Mouse (Mus musculus): ENCODE measurements around the gene Plekhm1.

Gene Plekhm1

DNA sequence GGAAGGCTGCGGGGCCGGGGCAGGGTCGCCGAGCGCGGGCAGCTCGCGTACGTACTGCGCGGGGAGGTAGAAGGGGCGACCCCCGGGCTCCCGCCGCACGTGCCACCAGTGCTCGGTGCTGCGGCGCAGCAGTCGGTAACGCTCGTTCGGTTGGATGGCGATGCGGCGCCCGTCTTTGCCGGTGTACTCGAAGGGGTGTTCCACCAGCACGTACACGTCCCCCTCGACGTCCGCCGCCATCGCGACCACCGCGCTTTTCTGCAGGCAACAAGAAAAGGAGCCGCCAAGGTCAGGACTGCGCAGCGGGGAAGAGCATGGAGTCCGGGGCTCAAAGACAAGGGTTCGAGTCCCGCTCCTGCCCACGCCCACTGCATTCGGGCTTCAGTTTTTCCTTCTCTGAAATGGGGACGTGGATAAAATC is 51.8 kb downstream of the Plekhm1 start:
- peak; percentile 39 for DNase-seq (ENCODE audit: low read depth)

DNA sequence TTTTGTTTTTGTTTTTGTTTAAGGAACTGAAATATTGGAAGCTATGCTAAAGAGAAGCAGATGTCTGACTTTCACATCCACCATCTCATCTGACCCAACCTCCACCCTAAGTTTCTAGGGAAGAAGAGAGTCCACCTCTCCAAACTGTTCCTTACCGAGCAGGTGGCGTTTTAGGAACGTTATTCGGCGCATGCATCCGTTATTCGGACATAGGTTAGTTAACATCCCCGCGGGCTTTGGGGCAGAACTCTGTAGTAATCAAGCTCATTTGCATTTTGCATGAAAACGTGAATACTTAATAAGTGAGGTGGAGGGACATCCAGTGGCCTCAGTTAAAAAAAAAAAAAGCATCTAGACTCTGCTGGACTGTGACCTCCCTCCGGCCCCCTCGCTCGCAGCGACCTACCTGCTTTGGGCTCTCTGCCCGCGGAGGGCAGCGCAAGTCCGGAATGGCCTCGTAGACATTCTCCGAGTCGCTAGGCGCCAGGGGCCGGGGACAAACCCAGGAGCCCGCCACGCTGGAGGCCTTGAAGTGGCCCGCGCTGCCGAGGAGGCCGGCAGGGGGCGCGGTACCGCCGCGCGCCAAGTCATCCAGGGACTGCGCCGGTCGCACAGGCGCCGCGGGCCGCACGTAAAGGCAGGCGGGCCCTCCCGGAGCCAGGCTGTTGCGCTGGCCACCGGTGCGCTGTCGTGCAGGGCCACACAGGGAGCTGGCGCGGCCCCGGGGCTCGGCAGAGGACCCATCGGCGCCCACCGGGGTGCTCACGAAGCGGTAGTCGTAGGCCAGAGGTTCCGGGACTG is 52.4 kb downstream of the Plekhm1 start:
- peak; percentile 90 for DNase-seq (ENCODE audit: low read depth)

- peak; percentile 88 for DNase-seq (ENCODE audit: low read depth)
These were observed 53.4 kb downstream of the Plekhm1 start for GRCm38 (mm10) chr11:103359122-103359521.

- no peak for DNase-seq (ENCODE audit: low read depth)
These were observed 54.2 kb downstream of the Plekhm1 start for GRCm38 (mm10) chr11:103358316-103358715.

- DNase-seq (ENCODE audit: low read depth) = no peak
These were observed 54.8 kb downstream of the Plekhm1 start for GRCm38 (mm10) chr11:103357710-103358109.

DNA sequence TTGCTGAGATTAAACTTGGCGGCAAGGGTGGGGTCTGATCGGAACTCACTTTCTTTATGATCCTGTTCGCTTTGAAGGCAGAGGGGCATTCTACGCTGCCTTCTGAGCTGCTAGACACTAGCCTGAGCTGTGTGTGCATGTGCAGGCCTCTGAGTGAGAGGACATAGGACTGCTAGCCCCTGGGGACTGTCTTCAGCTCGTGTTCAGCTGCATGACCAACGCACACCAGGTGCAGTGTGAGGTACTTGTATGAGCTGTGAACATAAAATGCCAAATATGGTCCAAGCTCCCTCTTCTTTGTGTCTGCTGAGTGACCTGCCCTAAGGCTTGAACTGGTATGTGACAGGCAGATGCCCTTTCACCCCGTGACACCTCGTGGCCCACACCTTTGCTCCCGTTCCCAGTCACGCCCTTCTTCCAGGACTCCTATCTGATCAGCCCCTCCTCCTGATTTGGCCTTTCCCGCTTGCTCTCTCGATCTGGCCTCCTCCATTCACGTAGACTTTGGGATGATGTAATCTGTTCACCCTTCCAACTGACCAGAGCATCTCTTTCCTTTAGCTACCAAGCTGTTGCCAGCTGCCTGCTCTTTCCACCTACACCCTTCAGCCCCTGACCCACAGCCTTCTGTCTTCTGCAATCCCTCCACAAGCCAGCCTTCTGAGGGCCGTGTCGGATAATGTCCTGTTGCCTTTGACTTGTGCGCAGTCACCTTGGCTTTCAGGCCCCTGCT is 55.4 kb downstream of the Plekhm1 start:
- DNase-seq (ENCODE audit: low read depth) = no peak

DNA sequence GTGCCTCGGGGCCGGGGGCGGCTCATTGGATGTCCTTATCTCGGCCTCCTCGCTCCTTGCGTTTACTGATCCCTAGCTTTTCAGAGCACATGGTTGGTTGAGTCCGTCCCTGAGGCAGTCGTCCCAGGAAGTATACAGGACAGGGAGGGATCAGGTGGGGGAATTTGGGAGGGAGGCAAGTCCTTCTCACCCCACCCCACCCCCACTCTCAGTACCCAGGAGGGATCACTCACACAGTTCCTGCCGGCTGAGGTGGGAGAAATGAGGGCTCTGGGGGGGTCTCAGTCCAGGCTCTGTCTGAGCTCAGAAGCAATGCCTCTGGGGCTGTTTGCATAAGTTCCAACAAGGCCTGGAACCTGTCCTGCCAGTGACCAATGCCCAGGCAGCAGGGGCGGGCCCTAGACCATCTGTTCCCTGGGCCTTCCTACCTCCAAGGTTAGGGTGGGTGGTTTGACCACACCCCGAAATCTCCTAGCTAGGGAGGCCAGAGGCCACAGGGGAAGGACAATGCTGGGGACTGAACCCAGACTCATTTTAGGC is 56.4 kb downstream of the Plekhm1 start:
- no peak for DNase-seq (ENCODE audit: low read depth)

GRCm38 (mm10) chr11:103355251-103355650 is 57.2 kb downstream of the Plekhm1 start:
- no peak for DNase-seq (ENCODE audit: low read depth)

GRCm38 (mm10) chr11:103354033-103354432 is 58.5 kb downstream of the Plekhm1 start:
- no peak for DNase-seq (ENCODE audit: low read depth)

- DNase-seq (ENCODE audit: low read depth) = no peak
These were observed 60.2 kb downstream of the Plekhm1 start for GRCm38 (mm10) chr11:103352239-103352814.

- DNase-seq (ENCODE audit: low read depth) = no peak
These were observed 61.7 kb downstream of the Plekhm1 start for GRCm38 (mm10) chr11:103350711-103351315.

- peak; percentile 62 for DNase-seq (ENCODE audit: low read depth)
These were observed 62.8 kb downstream of the Plekhm1 start for GRCm38 (mm10) chr11:103349699-103350098.

DNA sequence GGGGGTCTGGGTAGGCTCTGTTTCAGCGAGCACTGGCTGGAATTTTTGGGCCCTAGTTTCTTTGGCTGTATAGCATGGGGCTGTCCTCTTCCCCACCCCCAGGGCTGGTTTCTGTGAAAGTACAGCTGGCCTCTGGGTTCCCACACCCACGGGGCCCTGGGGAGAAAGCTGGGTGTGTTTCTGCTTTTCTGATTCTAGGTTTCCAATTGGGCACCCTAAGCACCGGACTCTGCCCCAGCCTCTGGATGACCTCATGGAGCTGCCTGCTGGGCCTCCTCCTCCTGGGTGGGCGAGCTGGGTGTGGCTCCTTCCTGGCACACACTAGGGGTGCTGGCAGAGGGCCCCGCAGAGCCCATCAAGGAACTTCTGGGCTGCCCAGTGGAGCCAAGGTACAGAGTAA is 65.8 kb downstream of the Plekhm1 start:
- DNase-seq (ENCODE audit: low read depth) = no peak

DNA sequence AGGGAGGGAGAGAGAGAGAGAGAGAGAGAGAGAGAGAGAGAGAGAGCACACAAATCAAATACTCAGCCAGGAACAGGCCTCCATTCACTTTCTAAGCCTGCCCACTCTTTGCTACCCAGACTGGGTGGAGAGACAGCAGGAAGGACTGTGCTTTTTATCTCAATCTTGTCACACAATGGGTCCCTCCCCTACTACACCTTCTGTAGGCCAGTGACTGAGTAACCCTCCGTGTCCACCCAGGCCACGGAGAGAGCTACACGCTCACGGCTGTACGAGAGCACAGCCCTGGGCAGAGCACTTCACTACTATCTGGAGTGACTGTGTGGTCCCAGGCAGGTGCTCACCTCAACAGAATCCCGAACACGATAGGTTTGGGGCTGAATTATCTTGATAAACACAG is 66.3 kb downstream of the Plekhm1 start:
- peak; percentile 52 for DNase-seq (ENCODE audit: low read depth)

GRCm38 (mm10) chr11:103345408-103346091 is 66.9 kb downstream of the Plekhm1 start:
- peak; percentile 44 for DNase-seq (ENCODE audit: low read depth)

- peak; percentile 80 for DNase-seq (ENCODE audit: low read depth)
These were observed 67.8 kb downstream of the Plekhm1 start for GRCm38 (mm10) chr11:103344494-103345332.

DNA sequence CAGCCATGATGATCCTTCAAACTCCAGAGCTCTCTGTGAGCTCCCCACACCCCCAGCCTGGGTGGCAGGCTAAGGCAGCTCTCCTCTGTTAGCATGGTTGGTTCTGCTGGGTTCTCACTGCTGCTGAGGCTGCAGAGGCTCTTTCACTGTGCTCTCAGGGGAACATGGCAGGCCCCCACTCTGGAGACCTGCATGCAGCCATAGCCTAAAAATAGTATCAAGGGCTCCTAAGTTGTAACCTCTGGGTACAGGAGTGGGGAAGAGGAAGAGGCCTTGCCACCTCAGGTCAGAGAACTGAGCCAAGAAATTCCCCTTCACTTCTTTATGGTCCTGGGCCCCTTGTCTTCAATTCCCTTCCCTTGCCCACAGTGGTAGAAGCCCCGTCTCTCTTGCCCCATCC is 68.6 kb downstream of the Plekhm1 start:
- DNase-seq (ENCODE audit: low read depth) = no peak

- DNase-seq (ENCODE audit: low read depth) = peak; percentile 51
These were observed 69.4 kb downstream of the Plekhm1 start for GRCm38 (mm10) chr11:103343063-103343462.

DNA sequence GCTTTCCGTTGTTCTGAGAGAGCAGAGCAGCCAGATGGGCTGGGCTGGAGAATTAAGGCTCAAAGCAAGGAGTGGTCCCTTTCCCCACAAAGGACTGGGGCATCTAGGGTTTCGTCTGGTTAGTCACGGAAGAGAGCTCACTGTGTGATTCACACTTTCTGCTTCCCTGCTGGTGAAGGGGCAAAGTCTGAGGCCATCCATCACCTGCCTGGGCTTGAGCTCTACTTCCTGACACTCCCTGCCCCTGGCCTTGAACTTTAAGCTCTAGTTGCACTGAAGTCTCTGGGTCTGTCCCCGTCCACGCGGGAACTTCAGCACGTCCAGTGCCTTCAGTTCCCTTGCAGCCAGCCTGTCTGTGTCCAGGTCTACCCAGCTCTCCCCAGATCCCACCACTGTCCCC is 71.8 kb downstream of the Plekhm1 start:
- DNase-seq (ENCODE audit: low read depth) = no peak

DNA sequence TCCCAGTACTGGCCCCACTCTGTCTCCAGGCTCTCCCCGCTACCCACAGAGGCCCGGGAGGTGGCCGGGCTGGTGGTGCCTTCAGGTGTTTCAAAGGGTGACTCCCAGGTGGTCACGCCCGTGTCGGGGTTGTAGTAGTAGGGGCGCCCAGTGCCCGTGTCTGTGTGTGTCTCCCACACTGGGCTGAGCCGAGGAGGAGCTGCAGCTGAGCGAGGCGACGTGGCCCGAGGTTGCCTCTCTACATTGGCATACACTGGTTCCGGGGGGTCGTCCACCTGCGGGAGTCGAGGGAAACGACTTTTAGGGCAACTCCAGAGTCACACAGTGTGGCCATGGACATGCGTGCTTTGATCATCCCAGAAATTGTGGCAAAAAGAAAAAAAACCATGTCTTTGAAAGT is 72.4 kb downstream of the Plekhm1 start:
- DNase-seq (ENCODE audit: low read depth) = no peak

Measured in induced T-regulatory cell, adult 2 months (primary cell).